Mouse (Mus musculus): Measurements from ENCODE around the gene Ly75. TPM values are rescaled to one million over a fixed set of nuclear protein-coding genes. Genes with fewer than 3 reads are reported as not detected.
A peak's percentile ranks its signal among the peaks of the same experiment; 100 is the strongest.

Gene Ly75
- polyA plus RNA-seq, 1 experiment, result 0.42 TPM

- TF ChIP-seq POLR2A (IDR thresholded peaks at IDR 0.05; ENCODE audit: borderline replicate concordance, low read depth, low read length) (no peak), CTCF (IDR thresholded peaks at IDR 0.05; ENCODE audit: low read depth, low read length) (no peak)
- no peak overlapping the region for H3K4me3 ChIP-seq (ENCODE audit: insufficient read depth, low read length)
- H3K4me1 ChIP-seq (ENCODE audit: control insufficient read depth, insufficient read depth, low read length), result 0 out of 2 replicates have a peak, but pooled peaks cover 2% of the 10 kb centered on the region
- H3K27ac ChIP-seq (ENCODE audit: insufficient read depth, low read depth, low read length), result no peak overlapping the region
Measured at GRCm38 (mm10) chr2:60337937-60338336, 45.2 kb downstream of the Ly75 start.

DNA sequence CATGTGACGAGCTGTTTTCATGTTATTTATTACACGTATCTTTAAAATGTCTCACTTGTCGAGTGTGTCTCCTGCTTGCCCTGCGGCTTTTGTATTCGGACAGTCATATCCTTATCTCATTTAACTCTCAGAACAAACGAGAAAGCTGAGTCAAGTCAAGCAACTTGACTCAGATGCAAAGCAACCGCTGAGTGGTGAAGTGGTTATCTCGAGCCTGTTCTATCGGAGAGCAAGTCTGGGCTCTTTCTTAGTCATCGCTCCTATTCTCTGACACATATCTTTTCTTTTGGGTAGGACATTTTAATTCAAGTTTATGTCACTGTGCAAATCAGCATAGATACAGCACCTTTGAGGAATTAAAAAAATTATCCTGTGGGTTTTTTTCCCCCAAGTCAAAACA lies 54.5 kb downstream of the Ly75 start:
- no peaks in the 10 kb centered on the region; the same call in 1 of the 2 replicates for H3K4me1 ChIP-seq (ENCODE audit: control insufficient read depth, insufficient read depth, low read length)
- no peak for TF ChIP-seq CTCF (IDR thresholded peaks at IDR 0.05; ENCODE audit: low read depth, low read length)
- TF ChIP-seq POLR2A (IDR thresholded peaks at IDR 0.05; ENCODE audit: borderline replicate concordance, low read depth, low read length), result no peak
- H3K27ac ChIP-seq (ENCODE audit: insufficient read depth, low read depth, low read length), result no peak overlapping the region
- H3K4me3 ChIP-seq (ENCODE audit: insufficient read depth, low read length), result no peak overlapping the region

GRCm38 (mm10) chr2:60327581-60327980 lies 55.5 kb downstream of the Ly75 start:
- Histone ChIP-seq H3K27ac (ENCODE audit: insufficient read depth, low read depth, low read length) (no peak overlapping the region), H3K4me1 (ENCODE audit: control insufficient read depth, insufficient read depth, low read length) (no peaks in the 10 kb centered on the region; the same call in 1 of the 2 replicates), H3K4me3 (ENCODE audit: insufficient read depth, low read length) (no peak overlapping the region)
- no peak for TF ChIP-seq CTCF (IDR thresholded peaks at IDR 0.05; ENCODE audit: low read depth, low read length)
- no peak for TF ChIP-seq POLR2A (IDR thresholded peaks at IDR 0.05; ENCODE audit: borderline replicate concordance, low read depth, low read length)

DNA sequence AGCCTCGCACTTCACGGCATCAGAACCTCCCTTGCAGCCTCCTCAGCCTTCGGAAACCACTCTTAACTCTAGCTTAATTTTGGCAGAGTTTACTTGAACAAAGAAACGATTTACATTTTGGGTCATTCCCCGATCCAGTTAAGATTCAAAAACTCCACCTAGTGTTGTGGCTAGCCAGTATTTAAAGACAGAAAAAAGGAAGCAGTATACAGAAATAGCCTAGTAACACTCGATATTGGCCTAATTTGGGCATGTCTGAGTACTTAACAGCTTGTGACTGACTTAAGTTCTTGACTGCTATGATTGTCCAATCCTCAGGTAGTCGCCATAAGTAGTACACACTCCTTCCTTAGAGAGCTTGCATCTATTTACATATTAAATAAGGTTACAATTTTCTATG lies 56.2 kb downstream of the Ly75 start:
- TF ChIP-seq CTCF (IDR thresholded peaks at IDR 0.05; ENCODE audit: low read depth, low read length) (no peak), POLR2A (IDR thresholded peaks at IDR 0.05; ENCODE audit: borderline replicate concordance, low read depth, low read length) (no peak)
- no peak overlapping the region for H3K27ac ChIP-seq (ENCODE audit: insufficient read depth, low read depth, low read length)
- H3K4me1 ChIP-seq (ENCODE audit: control insufficient read depth, insufficient read depth, low read length), result no peaks in the 10 kb centered on the region; the same call in 1 of the 2 replicates
- H3K4me3 ChIP-seq (ENCODE audit: insufficient read depth, low read length), result no peak overlapping the region

DNA sequence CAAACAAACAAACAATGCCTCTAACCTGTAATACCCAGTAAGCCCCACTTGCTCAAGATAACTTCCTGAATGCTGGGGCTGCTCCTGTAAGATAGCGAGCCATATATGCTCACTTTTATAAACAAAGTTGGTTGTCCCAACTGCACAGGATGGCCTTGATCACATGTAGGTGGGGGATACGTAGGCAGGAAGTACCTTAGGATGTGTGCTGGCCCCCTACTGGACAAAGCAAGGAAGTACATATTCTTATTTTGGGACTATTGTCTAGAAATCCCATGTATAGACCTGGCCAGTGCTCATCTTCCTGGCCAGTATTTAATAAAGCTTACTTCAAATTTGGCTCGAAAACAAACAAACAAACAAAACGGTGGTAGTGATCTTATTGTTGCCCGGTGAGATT lies 59.7 kb downstream of the Ly75 start:
- H3K27ac ChIP-seq (ENCODE audit: insufficient read depth, low read depth, low read length), result no peak overlapping the region
- TF ChIP-seq CTCF (IDR thresholded peaks at IDR 0.05; ENCODE audit: low read depth, low read length) (peak; percentile 48; the same call in 1 of the 2 replicates), POLR2A (IDR thresholded peaks at IDR 0.05; ENCODE audit: borderline replicate concordance, low read depth, low read length) (no peak)
- H3K4me1 ChIP-seq (ENCODE audit: control insufficient read depth, insufficient read depth, low read length), result no peaks in the 10 kb centered on the region; the same call in 1 of the 2 replicates
- no peak overlapping the region for H3K4me3 ChIP-seq (ENCODE audit: insufficient read depth, low read length)

DNA sequence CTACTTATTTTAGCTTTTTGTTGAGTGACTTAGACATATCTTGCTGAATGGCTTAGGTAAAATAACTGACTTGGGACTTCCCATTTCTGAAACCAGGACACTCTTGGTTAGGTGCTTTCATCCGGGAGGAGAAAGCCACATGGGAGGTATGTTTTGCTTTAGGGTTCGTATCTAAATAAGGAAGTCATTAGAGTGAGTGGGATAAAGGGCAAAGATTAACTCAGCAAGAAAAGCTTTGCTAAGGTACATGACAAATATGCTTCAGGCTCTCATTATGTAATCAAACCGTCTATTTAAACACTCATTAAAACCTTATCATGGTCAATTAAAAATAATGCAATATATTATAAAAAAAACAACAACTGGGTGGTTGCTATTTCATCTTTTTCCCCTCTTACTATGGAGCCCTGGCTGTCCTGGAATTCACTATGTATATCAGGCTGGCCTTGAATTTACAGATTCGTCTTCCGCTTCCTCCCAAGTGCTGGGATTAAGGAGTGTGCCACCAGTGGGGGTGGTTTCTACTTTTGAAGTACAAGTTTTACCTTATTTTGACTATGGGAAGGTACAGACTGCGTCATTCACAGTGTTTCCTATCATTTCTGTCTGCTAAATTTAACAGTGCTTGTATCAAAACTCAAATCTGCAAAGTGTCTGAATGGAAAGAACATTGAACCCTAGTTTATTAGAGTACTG lies 60.9 kb downstream of the Ly75 start:
- Histone ChIP-seq H3K4me1 (ENCODE audit: control insufficient read depth, insufficient read depth, low read length) (no peaks in the 10 kb centered on the region; the same call in 1 of the 2 replicates), H3K27ac (ENCODE audit: insufficient read depth, low read depth, low read length) (no peak overlapping the region), H3K4me3 (ENCODE audit: insufficient read depth, low read length) (no peak overlapping the region)
- TF ChIP-seq POLR2A (IDR thresholded peaks at IDR 0.05; ENCODE audit: borderline replicate concordance, low read depth, low read length), result no peak
- TF ChIP-seq CTCF (IDR thresholded peaks at IDR 0.05; ENCODE audit: low read depth, low read length), result no peak

GRCm38 (mm10) chr2:60303796-60304195 lies 79.3 kb downstream of the Ly75 start:
- TF ChIP-seq CTCF (IDR thresholded peaks at IDR 0.05; ENCODE audit: low read depth, low read length) (no peak), POLR2A (IDR thresholded peaks at IDR 0.05; ENCODE audit: borderline replicate concordance, low read depth, low read length) (no peak)
- H3K27ac ChIP-seq (ENCODE audit: insufficient read depth, low read depth, low read length), result no peak overlapping the region

GRCm38 (mm10) chr2:60299323-60299722 lies 83.8 kb downstream of the Ly75 start:
- TF ChIP-seq POLR2A (IDR thresholded peaks at IDR 0.05; ENCODE audit: borderline replicate concordance, low read depth, low read length) (no peak), CTCF (IDR thresholded peaks at IDR 0.05; ENCODE audit: low read depth, low read length) (no peak)
- no peak overlapping the region for H3K27ac ChIP-seq (ENCODE audit: insufficient read depth, low read depth, low read length)
- peaks cover 5% of the 10 kb centered on the region; the same call in 1 of the 2 replicates for H3K4me1 ChIP-seq (ENCODE audit: control insufficient read depth, insufficient read depth, low read length)
- H3K4me3 ChIP-seq (ENCODE audit: insufficient read depth, low read length), result no peak overlapping the region

More at GRCm38 (mm10) chr2:60303796-60304195, 79.3 kb downstream of the Ly75 start:
- no peak overlapping the region for H3K4me3 ChIP-seq (ENCODE audit: insufficient read depth, low read length)
- H3K4me1 ChIP-seq (ENCODE audit: control insufficient read depth, insufficient read depth, low read length), result no peaks in the 10 kb centered on the region

DNA sequence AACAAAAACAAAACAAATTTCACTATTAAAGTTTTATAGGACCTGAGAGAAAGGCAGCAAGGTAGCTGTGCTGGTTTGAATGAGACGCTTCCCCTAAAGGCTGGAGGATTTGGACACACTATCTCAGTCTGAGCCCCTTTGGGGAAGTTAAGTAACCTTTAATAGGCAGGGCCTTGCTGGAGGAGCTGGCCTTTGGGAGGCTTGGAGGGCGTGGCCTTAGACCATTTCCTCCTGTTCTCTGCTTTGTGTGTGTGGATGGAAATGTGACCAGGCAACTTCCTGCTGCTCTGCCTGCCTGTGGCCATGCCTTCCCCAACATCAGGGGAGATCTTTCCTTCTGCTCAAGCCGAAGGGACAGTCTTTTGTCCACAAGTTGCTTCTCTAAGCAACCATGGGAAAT lies 84.8 kb downstream of the Ly75 start:
- H3K27ac ChIP-seq (ENCODE audit: insufficient read depth, low read depth, low read length), result peak overlapping the region; percentile 74
- TF ChIP-seq POLR2A (IDR thresholded peaks at IDR 0.05; ENCODE audit: borderline replicate concordance, low read depth, low read length) (no peak), CTCF (IDR thresholded peaks at IDR 0.05; ENCODE audit: low read depth, low read length) (no peak)
- H3K4me1 ChIP-seq (ENCODE audit: control insufficient read depth, insufficient read depth, low read length), result peaks cover 5% of the 10 kb centered on the region; the same call in 1 of the 2 replicates
- no peak overlapping the region for H3K4me3 ChIP-seq (ENCODE audit: insufficient read depth, low read length)

- peaks cover 26% of the 10 kb centered on the region for H3K4me1 ChIP-seq (ENCODE audit: control insufficient read depth, insufficient read depth, low read length)
- H3K27ac ChIP-seq (ENCODE audit: insufficient read depth, low read depth, low read length), result no peak overlapping the region
- H3K4me3 ChIP-seq (ENCODE audit: insufficient read depth, low read length), result no peak overlapping the region
- TF ChIP-seq POLR2A (IDR thresholded peaks at IDR 0.05; ENCODE audit: borderline replicate concordance, low read depth, low read length), result no peak
- TF ChIP-seq CTCF (IDR thresholded peaks at IDR 0.05; ENCODE audit: low read depth, low read length), result no peak
Measured at GRCm38 (mm10) chr2:60291381-60291780, 91.7 kb downstream of the Ly75 start.
